Mouse (Mus musculus) kidney, embryonic 14.5 days (tissue): ENCODE measurements around the gene Lyst. TPM values are rescaled to one million over a fixed set of nuclear protein-coding genes. Genes with fewer than 3 reads are reported as not detected.
"Not testable (repeated sequence)": the region's sequence is repeated elsewhere in the genome, so short reads cannot be mapped to it uniquely, and the experiment has no call there.

Experiments
- ATAC-seq: fragments of 200-750 bp; cut with Nextera tagmentation; 2 replicates; pipeline ENCODE4 v1.8.0; 2017; ENCODE audit warnings: moderate number of reproducible peaks, mild to moderate bottlenecking, moderate TSS enrichment, moderate library complexity; ENCODE audit not compliant: low FRiP score, low TSS enrichment
- H3K27ac ChIP-seq: fragments of 300-500 bp; sonication (generic); 2 replicates; pipeline ENCODE4 v1.5.1; 2014; ENCODE audit warnings: low read depth, mild to moderate bottlenecking, low read length, moderate library complexity, mixed read lengths
- H3K27me3 ChIP-seq: fragments of 300-500 bp; sonication (generic); 2 replicates; pipeline ENCODE4 v1.6.1; 2014; ENCODE audit warnings: mild to moderate bottlenecking, low read length; ENCODE audit not compliant: control insufficient read depth, insufficient read depth
- H3K36me3 ChIP-seq: fragments of 300-500 bp; sonication (generic); 2 replicates; pipeline ENCODE4 v1.6.1; 2014; ENCODE audit warnings: low read length, mixed read lengths; ENCODE audit not compliant: control insufficient read depth, insufficient read depth
- H3K4me1 ChIP-seq: fragments of 300-500 bp; sonication (generic); 2 replicates; pipeline ENCODE4 v1.6.1; 2014; ENCODE audit warnings: low read length, mixed read lengths; ENCODE audit not compliant: control insufficient read depth, insufficient read depth
- H3K4me2 ChIP-seq: fragments of 300-500 bp; sonication (generic); replicated peaks from 2 replicates; pipeline ENCODE4 v1.6.1; 2014; ENCODE audit warnings: low read depth, mild to moderate bottlenecking, low read length
- H3K4me3 ChIP-seq: fragments of 300-500 bp; sonication (generic); 2 replicates; pipeline ENCODE4 v1.5.1; 2014; ENCODE audit warnings: mild to moderate bottlenecking, low read length
- H3K9ac ChIP-seq: fragments of 300-500 bp; sonication (generic); 2 replicates; pipeline ENCODE4 v1.6.1; 2014; ENCODE audit warnings: low read depth, mild to moderate bottlenecking, low read length, moderate library complexity
- H3K9me3 ChIP-seq: fragments of 300-500 bp; sonication (generic); 2 replicates; pipeline ENCODE4 v1.6.1; 2016; ENCODE audit warnings: low read length; ENCODE audit not compliant: control insufficient read depth
- WGBS: fragments of 180-500 bp; shearing (Covaris S2); extraction: QIAGEN DNeasy Blood & Tissue Kit; methylation state at CpG from one replicate; pipeline ENCODE4 v1.1.7; 2014; 5-methylcytosine and 5-hydroxymethylcytosine counted together
- polyA plus RNA-seq: library from polyadenylated mRNA; unstranded; fragments of >200 nt; fragmentation: Nextera tagmentation; extraction: Ambion mirVana; gene quantifications from 2 replicates; pipeline ENCODE4 v1.2.1, GENCODE M21; 2014

Gene Lyst
- polyA plus RNA-seq, 1 experiment from 2014 or later = 6.8 TPM

DNA sequence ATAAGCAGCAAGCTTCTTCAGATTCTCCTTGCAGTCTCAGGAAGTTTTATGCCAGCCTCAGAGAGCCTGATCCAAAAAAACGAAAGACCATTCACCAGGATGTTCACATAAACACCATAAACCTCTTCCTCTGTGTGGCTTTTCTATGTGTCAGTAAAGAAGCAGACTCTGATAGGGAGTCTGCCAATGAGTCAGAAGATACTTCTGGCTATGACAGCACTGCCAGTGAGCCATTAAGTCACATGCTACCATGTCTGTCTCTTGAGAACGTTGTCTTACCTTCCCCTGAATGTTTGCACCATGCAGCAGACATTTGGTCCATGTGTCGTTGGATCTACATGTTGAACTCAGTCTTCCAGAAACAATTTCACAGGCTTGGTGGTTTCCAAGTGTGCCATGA is 47.4 kb downstream of the Lyst start:
- Histone ChIP-seq H3K4me1 (no peaks in the 10 kb centered on the region), H3K4me3 (no peak overlapping the region), H3K9me3 (no peaks in the 10 kb centered on the region), H3K9ac (no peak overlapping the region), H3K27me3 (no peaks in the 10 kb centered on the region), H3K27ac (no peak overlapping the region), H3K36me3 (peaks cover 10% of the 10 kb centered on the region; the same call in 1 of the 2 replicates), H3K4me2 (no peak overlapping the region)
- WGBS = 77% methylated on average over 3 of the region's 3 CpGs
- ATAC-seq = no peak

DNA sequence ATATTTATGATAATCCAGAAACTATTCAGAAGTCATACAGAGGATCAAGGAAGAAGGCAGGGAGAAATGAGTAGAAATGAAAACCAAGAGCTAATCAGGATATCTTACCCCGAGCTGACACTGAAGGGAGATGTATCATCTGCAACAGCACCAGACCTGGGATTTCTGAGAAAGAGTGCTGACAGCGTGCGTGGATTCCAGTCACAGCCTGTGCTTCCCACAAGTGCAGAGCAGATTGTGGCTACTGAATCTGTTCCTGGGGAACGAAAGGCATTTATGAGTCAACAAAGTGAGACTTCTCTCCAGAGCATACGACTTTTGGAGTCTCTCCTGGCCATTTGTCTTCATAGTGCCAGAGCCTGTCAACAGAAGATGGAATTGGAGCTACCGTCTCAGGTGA is 47.8 kb downstream of the Lyst start:
- ATAC-seq = no peak
- no peaks in the 10 kb centered on the region for H3K9me3 ChIP-seq
- no peak overlapping the region for H3K9ac ChIP-seq
- WGBS = 72% methylated on average over 6 of the region's 6 CpGs
- no peaks in the 10 kb centered on the region for H3K4me1 ChIP-seq
- peaks cover 10% of the 10 kb centered on the region; the same call in 1 of the 2 replicates for H3K36me3 ChIP-seq
- H3K27ac ChIP-seq = no peak overlapping the region
- H3K4me2 ChIP-seq = no peak overlapping the region
- H3K27me3 ChIP-seq = no peaks in the 10 kb centered on the region
- H3K4me3 ChIP-seq = no peak overlapping the region

DNA sequence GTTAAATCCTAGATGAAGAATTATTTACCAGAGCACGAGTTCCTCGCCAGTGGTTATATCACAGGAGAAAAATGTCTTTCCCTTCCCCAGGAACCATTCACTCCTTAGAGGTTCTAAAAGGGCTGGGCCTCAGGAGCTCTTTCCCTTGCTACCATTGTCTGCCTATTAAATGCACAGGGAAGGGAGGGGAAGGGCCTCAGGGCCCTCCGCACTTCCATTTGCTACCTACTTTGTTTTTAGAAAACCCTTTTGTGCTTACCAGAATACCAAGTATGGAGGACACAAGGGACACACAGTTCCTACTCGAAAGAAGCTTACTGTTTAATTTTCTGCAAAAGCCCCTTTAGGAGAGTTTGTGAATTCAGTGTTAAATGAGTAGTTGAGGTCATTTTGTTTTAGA is 48.5 kb downstream of the Lyst start:
- Histone ChIP-seq H3K4me1 (no peaks in the 10 kb centered on the region), H3K36me3 (peaks cover 10% of the 10 kb centered on the region; the same call in 1 of the 2 replicates), H3K4me2 (no peak overlapping the region), H3K9me3 (no peaks in the 10 kb centered on the region), H3K27me3 (no peaks in the 10 kb centered on the region), H3K9ac (no peak overlapping the region), H3K4me3 (no peak overlapping the region), H3K27ac (no peak overlapping the region)
- ATAC-seq = no peak
- 82% methylated on average over 4 of the region's 4 CpGs for WGBS

DNA sequence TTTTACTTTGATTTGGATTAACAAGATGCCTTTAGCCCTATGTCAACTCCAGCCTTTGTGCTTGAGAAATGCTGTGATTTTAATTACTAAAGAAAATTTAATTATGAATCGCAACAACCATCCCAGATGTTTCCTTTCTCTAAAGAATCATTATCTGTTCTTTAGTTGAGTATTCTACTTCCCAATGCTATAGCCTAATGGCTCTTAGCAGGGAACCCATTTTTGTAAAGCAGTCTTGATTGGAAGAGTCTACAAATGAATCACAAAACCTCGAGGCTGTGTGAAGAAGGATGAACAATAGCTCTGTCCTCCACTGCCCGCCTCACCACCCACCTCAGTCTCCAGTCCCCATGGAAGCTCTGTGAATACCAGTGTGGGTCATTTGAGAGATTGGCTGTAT is 57.1 kb downstream of the Lyst start:
- Histone ChIP-seq H3K4me1 (no peaks in the 10 kb centered on the region), H3K4me3 (no peak overlapping the region), H3K4me2 (no peak overlapping the region), H3K36me3 (peaks cover 6% of the 10 kb centered on the region; the same call in 1 of the 2 replicates), H3K27ac (no peak overlapping the region), H3K27me3 (no peaks in the 10 kb centered on the region), H3K9ac (no peak overlapping the region), H3K9me3 (no peaks in the 10 kb centered on the region)
- no peak for ATAC-seq
- 83% methylated on average over 3 of the region's 3 CpGs for whole genome bisulfite sequencing

DNA sequence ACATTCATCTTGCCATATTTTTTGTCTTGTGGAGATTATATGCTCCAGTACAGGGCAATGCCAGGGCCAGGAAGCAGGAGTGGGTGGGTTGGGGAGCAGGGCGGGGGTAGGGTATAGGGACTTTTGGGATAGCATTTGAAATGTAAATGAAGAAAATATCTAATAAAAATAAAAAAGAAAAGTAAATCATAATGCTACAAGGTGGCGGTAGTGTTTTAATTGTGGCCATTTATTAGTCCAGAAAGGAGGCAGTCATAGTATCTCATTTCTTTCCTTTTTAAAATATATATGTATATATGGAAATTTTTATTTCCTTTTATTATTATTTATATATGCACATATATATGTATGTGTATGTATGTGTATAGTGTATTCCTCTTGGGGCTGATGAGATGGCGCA is 65.3 kb downstream of the Lyst start:
- WGBS = 93% methylated on average over 3 of the region's 3 CpGs
- Histone ChIP-seq H3K9me3 (no peaks in the 10 kb centered on the region), H3K4me2 (no peak overlapping the region), H3K27ac (no peak overlapping the region), H3K4me1 (no peaks in the 10 kb centered on the region), H3K4me3 (no peak overlapping the region), H3K9ac (no peak overlapping the region), H3K27me3 (no peaks in the 10 kb centered on the region), H3K36me3 (peaks cover 3% of the 10 kb centered on the region; the same call in 1 of the 2 replicates)
- no peak for ATAC-seq

DNA sequence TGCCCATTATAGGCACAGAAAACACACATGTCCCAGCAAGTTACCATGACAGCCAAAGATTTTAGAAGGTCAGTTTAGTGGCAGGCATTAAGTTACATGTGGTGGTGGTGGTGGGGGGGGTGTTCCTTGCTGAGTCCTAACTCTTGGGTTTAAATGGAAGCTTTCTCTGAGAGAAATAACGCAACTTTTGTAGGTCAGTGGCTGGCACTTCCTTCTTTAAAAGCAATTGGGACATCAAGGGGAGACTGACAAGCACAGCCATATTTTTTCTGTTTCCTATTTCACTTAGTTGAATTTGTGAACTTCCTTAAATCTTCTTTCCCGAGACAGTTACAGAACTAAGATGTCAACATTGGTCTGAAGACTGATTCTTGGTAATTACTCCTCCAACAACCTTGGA is 75.9 kb downstream of the Lyst start:
- not testable (repeated sequence) for H3K27me3 ChIP-seq, H3K4me2 ChIP-seq, H3K4me1 ChIP-seq, ATAC-seq, H3K9ac ChIP-seq, H3K27ac ChIP-seq, H3K9me3 ChIP-seq, H3K36me3 ChIP-seq, H3K4me3 ChIP-seq
- 83% methylated on average over 2 of the region's 2 CpGs for WGBS

DNA sequence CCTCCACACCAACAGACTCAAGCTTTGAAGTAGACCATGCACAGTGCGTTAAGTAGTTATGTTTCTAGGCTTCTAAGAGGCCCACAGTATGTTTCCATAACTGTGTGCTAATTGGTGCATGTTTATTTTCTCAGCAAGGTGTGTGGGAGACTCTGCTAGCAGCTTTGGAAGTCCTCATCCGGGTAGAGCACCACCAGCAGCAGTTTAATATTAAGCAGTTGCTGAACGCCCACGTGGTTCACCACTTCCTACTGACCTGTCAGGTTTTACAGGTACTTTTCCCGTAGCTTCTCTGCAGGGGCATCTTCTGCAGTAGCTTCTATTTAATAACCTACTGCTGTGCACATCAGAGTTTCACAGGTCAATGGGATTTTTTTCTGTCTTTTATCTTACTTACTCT is 80.5 kb downstream of the Lyst start:
- H3K9me3 ChIP-seq = no peaks in the 10 kb centered on the region
- H3K36me3 ChIP-seq = peaks cover 6% of the 10 kb centered on the region; the same call in 1 of the 2 replicates
- no peak overlapping the region for H3K9ac ChIP-seq
- no peak overlapping the region for H3K27ac ChIP-seq
- no peaks in the 10 kb centered on the region for H3K27me3 ChIP-seq
- no peaks in the 10 kb centered on the region for H3K4me1 ChIP-seq
- H3K4me2 ChIP-seq = no peak overlapping the region
- 50% methylated on average over 5 of the region's 5 CpGs for WGBS
- H3K4me3 ChIP-seq = no peak overlapping the region
- ATAC-seq = no peak

DNA sequence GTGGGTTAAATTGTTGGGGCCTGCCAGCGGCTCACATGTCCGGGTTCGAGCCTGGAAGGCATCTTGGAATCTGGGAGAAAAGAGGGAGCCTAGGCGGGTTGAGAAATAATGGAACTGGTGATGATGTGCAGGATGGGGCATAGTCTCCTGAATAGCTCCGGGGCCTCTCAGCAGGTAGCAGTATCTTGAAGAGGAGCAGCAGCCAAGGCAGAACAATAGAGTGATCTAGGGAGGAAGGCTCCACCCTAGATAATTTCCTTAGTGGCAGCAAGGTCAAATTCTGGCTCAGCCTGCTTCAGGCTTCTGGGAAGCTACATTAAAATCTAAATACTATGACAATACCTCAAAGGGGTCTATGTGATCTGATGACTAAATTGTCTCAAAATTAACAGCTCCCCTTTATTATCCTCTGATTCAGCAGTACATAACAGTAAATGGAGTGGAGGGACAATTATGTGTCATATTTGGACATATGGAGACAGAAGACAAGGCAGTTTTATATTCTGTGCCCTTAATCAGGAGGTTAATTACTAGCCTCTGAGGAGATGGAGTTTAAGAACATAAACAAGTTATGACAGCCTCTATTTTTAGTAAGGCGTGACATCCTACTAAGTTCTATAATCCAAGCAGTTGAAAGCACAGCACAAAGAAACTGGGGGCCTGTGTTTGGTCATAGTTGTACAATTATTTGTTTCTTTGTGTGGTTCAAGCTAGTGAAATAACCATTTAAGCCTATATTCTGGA is 81.6 kb downstream of the Lyst start:
- H3K9me3 ChIP-seq = no peaks in the 10 kb centered on the region
- 65% methylated on average over 6 of the region's 6 CpGs for WGBS
- ATAC-seq = no peak
- H3K27me3 ChIP-seq = no peaks in the 10 kb centered on the region
- H3K4me2 ChIP-seq = no peak overlapping the region
- H3K36me3 ChIP-seq = peaks cover 6% of the 10 kb centered on the region; the same call in 1 of the 2 replicates
- H3K4me1 ChIP-seq = no peaks in the 10 kb centered on the region
- no peak overlapping the region for H3K27ac ChIP-seq
- no peak overlapping the region for H3K9ac ChIP-seq
- H3K4me3 ChIP-seq = no peak overlapping the region

DNA sequence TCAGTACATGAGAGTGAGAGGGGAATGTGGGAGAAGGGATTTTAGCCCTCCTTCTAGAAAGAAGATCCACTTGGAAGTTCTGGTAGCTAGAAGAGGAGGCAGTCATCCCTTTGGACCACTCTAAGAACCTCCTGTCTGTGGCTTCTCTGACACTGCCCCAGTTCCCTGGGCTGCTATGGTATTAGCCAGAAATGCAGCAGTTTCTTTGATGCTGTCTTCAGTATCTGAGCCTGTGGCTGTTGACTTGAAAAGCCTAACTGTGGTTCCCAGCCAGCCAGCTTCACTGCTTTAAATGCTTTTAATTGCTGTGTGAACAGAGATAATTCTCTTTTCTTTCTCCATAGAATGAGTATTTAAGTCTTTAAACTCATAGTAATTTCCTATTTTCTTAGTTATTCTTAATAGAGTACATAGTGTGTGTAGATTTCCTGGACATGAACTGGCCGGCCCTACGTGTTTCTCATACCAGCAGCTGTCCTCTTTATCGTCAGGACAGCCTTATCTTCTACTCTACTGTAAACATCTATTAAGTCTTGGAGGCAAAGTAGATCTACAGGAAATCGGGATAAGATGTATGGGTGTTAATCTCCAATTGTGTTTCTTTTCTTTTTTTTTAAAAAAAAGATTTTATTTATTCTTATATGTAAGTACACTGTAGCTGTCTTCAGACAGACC is 84.6 kb downstream of the Lyst start:
- H3K9me3 ChIP-seq = no peaks in the 10 kb centered on the region
- no peak overlapping the region for H3K27ac ChIP-seq
- no peak for ATAC-seq
- WGBS = 89% methylated on average over 4 of the region's 4 CpGs
- H3K36me3 ChIP-seq = peaks cover 11% of the 10 kb centered on the region; the same call in 1 of the 2 replicates
- no peak overlapping the region for H3K4me2 ChIP-seq
- H3K27me3 ChIP-seq = no peaks in the 10 kb centered on the region
- no peak overlapping the region for H3K4me3 ChIP-seq
- no peak overlapping the region for H3K9ac ChIP-seq
- no peaks in the 10 kb centered on the region for H3K4me1 ChIP-seq
